Mouse (Mus musculus) forebrain, embryonic 10.5 days (tissue): Measurements from ENCODE around the gene Gm29609. TPM values are rescaled to one million over a fixed set of nuclear protein-coding genes. Genes with fewer than 3 reads are reported as not detected.

Experiments used
- DNase-seq: peaks from one replicate; pipeline ENCODE4 v3.0.0-alpha.2; 2017; ENCODE audit warnings: low spot score; ENCODE audit errors: extremely low spot score
- H3K27ac ChIP-seq: fragments of 300-500 bp; sonication (generic); 2 replicates; pipeline ENCODE4 v1.5.1; 2016; ENCODE audit warnings: mild to moderate bottlenecking
- H3K27me3 ChIP-seq: fragments of 300-500 bp; sonication (generic); 2 replicates; pipeline ENCODE4 v1.6.1; 2016; ENCODE audit warnings: mild to moderate bottlenecking; ENCODE audit not compliant: poor library complexity, severe bottlenecking
- H3K36me3 ChIP-seq: fragments of 300-500 bp; sonication (generic); replicated peaks from 2 replicates; pipeline ENCODE4 v1.6.1; 2016; ENCODE audit warnings: mild to moderate bottlenecking, moderate library complexity
- H3K4me1 ChIP-seq: fragments of 300-500 bp; sonication (generic); 2 replicates; pipeline ENCODE4 v1.6.1; 2016
- H3K4me3 ChIP-seq: fragments of 300-500 bp; sonication (generic); 2 replicates; pipeline ENCODE4 v1.5.1; 2016; ENCODE audit warnings: mild to moderate bottlenecking, moderate library complexity
- H3K9me3 ChIP-seq: fragments of 300-500 bp; sonication (generic); 2 replicates; pipeline ENCODE4 v1.6.1; 2016; ENCODE audit warnings: mild to moderate bottlenecking, moderate library complexity
- WGBS: fragments of 180-500 bp; shearing (Covaris S2); methylation state at CpG from one replicate; pipeline ENCODE4 v1.1.7; 2016; 5-methylcytosine and 5-hydroxymethylcytosine counted together
- polyA plus RNA-seq: library from polyadenylated mRNA; unstranded; fragments of >200 nt; fragmentation: Nextera tagmentation; extraction: Ambion mirVana; gene quantifications from 2 replicates; pipeline ENCODE4 v1.2.1, GENCODE M21; 2016

The Gm29609 gene
- polyA plus RNA-seq, 1 experiment from 2014 or later, result 1.4 TPM

GRCm38 (mm10) chr5:31162462-31162861, 17.2 kb downstream of the Gm29609 start:
- no peak for DNase-seq
- no peak overlapping the region for H3K4me3 ChIP-seq
- H3K4me1 ChIP-seq, result no peaks in the 10 kb centered on the region
- H3K9me3 ChIP-seq, result no peaks in the 10 kb centered on the region
- peaks cover 99% of the 10 kb centered on the region for H3K36me3 ChIP-seq
- no peaks in the 10 kb centered on the region for H3K27me3 ChIP-seq
- H3K27ac ChIP-seq, result no peak overlapping the region

- under 1% methylated on average over 19 of the region's 19 CpGs for WGBS
- peak within 1 kb of the TSS; percentile 72 for H3K4me3 ChIP-seq
- H3K9me3 ChIP-seq, result no peaks in the 10 kb centered on the region
- no peaks in the 10 kb centered on the region for H3K27me3 ChIP-seq
- H3K27ac ChIP-seq, result peak within 1 kb of the TSS; percentile 84
- peaks cover 18% of the 10 kb centered on the region for H3K4me1 ChIP-seq
- peaks cover 47% of the 10 kb centered on the region for H3K36me3 ChIP-seq
- peak; percentile 87 for DNase-seq
Observed at GRCm38 (mm10) chr5:31154152-31154553, 25.6 kb downstream of the Gm29609 start, which contains the start of gene Mpv17. Gene Mpv17 (minus strand): TSS chr5:31154251.

- Histone ChIP-seq H3K4me1 (peaks cover 18% of the 10 kb centered on the region), H3K9me3 (no peaks in the 10 kb centered on the region), H3K27me3 (no peaks in the 10 kb centered on the region), H3K27ac (peak overlapping the region; percentile 84), H3K4me3 (peak overlapping the region; percentile 72), H3K36me3 (peaks cover 42% of the 10 kb centered on the region)
- 51% methylated on average over 6 of the region's 6 CpGs for WGBS
- DNase-seq, result no peak
Observed at GRCm38 (mm10) chr5:31153516-31154151, 26.1 kb downstream of the Gm29609 start.

GRCm38 (mm10) chr5:31151746-31152145, 28.0 kb downstream of the Gm29609 start:
- peaks cover 18% of the 10 kb centered on the region for H3K4me1 ChIP-seq
- H3K9me3 ChIP-seq, result no peaks in the 10 kb centered on the region
- H3K36me3 ChIP-seq, result peaks cover 35% of the 10 kb centered on the region
- H3K27me3 ChIP-seq, result no peaks in the 10 kb centered on the region
- 91% methylated on average over 3 of the region's 3 CpGs for WGBS
- H3K4me3 ChIP-seq, result no peak overlapping the region
- H3K27ac ChIP-seq, result no peak overlapping the region
- DNase-seq, result no peak

- no peak overlapping the region for H3K27ac ChIP-seq
- H3K4me3 ChIP-seq, result no peak overlapping the region
- no peaks in the 10 kb centered on the region for H3K9me3 ChIP-seq
- WGBS, result 96% methylated on average over 4 of the region's 4 CpGs
- H3K4me1 ChIP-seq, result peaks cover 17% of the 10 kb centered on the region
- H3K36me3 ChIP-seq, result peaks cover 31% of the 10 kb centered on the region
- DNase-seq, result no peak
- H3K27me3 ChIP-seq, result no peaks in the 10 kb centered on the region
Observed at GRCm38 (mm10) chr5:31149781-31150180, 29.9 kb downstream of the Gm29609 start.

- no peaks in the 10 kb centered on the region for H3K9me3 ChIP-seq
- no peak for DNase-seq
- peak overlapping the region; percentile 45 for H3K4me3 ChIP-seq
- H3K4me1 ChIP-seq, result peaks cover 30% of the 10 kb centered on the region
- H3K36me3 ChIP-seq, result peaks cover 16% of the 10 kb centered on the region
- WGBS, result 14% methylated on average over 9 of the region's 9 CpGs
- H3K27ac ChIP-seq, result no peak overlapping the region
- H3K27me3 ChIP-seq, result peaks cover 63% of the 10 kb centered on the region
Observed at GRCm38 (mm10) chr5:31138968-31139425, 40.7 kb downstream of the Gm29609 start.

GRCm38 (mm10) chr5:31138241-31138967, 41.3 kb downstream of the Gm29609 start, which contains the start of gene Ucn:
Gene Ucn (minus strand): TSS chr5:31138829.
- Histone ChIP-seq H3K27me3 (peaks cover 69% of the 10 kb centered on the region), H3K27ac (no peak within 1 kb of the TSS), H3K4me1 (peaks cover 30% of the 10 kb centered on the region), H3K9me3 (no peaks in the 10 kb centered on the region), H3K4me3 (peak within 1 kb of the TSS; percentile 45), H3K36me3 (peaks cover 12% of the 10 kb centered on the region)
- peak; percentile 26 for DNase-seq
- WGBS, result 1% methylated on average over 52 of the region's 52 CpGs

GRCm38 (mm10) chr5:31137658-31138057, 42.1 kb downstream of the Gm29609 start:
- H3K4me1 ChIP-seq, result peaks cover 30% of the 10 kb centered on the region
- DNase-seq, result peak; percentile 31
- peaks cover 71% of the 10 kb centered on the region for H3K27me3 ChIP-seq
- H3K4me3 ChIP-seq, result peak overlapping the region; percentile 45
- H3K27ac ChIP-seq, result no peak overlapping the region
- WGBS, result under 1% methylated on average over 13 of the region's 13 CpGs
- H3K36me3 ChIP-seq, result peaks cover 10% of the 10 kb centered on the region
- no peaks in the 10 kb centered on the region for H3K9me3 ChIP-seq

- Histone ChIP-seq H3K9me3 (no peaks in the 10 kb centered on the region), H3K27me3 (peaks cover 71% of the 10 kb centered on the region), H3K27ac (no peak overlapping the region), H3K36me3 (peaks cover 8% of the 10 kb centered on the region), H3K4me1 (peaks cover 30% of the 10 kb centered on the region), H3K4me3 (peak overlapping the region; percentile 45)
- DNase-seq, result peak; percentile 23
- WGBS, result under 1% methylated on average over 33 of the region's 33 CpGs
Observed at GRCm38 (mm10) chr5:31136730-31137424, 42.8 kb downstream of the Gm29609 start.

GRCm38 (mm10) chr5:31126050-31126449, 53.7 kb downstream of the Gm29609 start:
- WGBS, result 41% methylated on average over 5 of the region's 5 CpGs
- Histone ChIP-seq H3K9me3 (no peaks in the 10 kb centered on the region), H3K27ac (no peak overlapping the region)

GRCm38 (mm10) chr5:31123481-31123880, 56.2 kb downstream of the Gm29609 start:
- no peaks in the 10 kb centered on the region for H3K4me1 ChIP-seq
- H3K4me3 ChIP-seq, result no peak overlapping the region
- no peaks in the 10 kb centered on the region for H3K36me3 ChIP-seq
- no peaks in the 10 kb centered on the region for H3K9me3 ChIP-seq
- no peak for DNase-seq
- H3K27me3 ChIP-seq, result no peaks in the 10 kb centered on the region
- no peak overlapping the region for H3K27ac ChIP-seq
- 55% methylated on average over 2 of the region's 2 CpGs for WGBS

More at GRCm38 (mm10) chr5:31126050-31126449, 53.7 kb downstream of the Gm29609 start:
- Histone ChIP-seq H3K4me3 (no peak overlapping the region), H3K36me3 (no peaks in the 10 kb centered on the region), H3K4me1 (no peaks in the 10 kb centered on the region), H3K27me3 (peaks cover under 1% of the 10 kb centered on the region; the same call in 1 of the 2 replicates)
- no peak for DNase-seq

GRCm38 (mm10) chr5:31121111-31121510, 58.6 kb downstream of the Gm29609 start:
- no peaks in the 10 kb centered on the region for H3K4me1 ChIP-seq
- WGBS, result 90% methylated on average over 8 of the region's 8 CpGs
- no peak overlapping the region for H3K27ac ChIP-seq
- no peaks in the 10 kb centered on the region for H3K36me3 ChIP-seq
- H3K27me3 ChIP-seq, result peaks cover 9% of the 10 kb centered on the region
- no peak for DNase-seq
- H3K9me3 ChIP-seq, result no peaks in the 10 kb centered on the region
- no peak overlapping the region for H3K4me3 ChIP-seq
